Mouse (Mus musculus) G1E (cell line): ENCODE data around the gene Hivep3.

Experiments used
- CTCF ChIP-seq: IDR thresholded peaks from 2 replicates; pipeline ENCODE4 v1.5.1; 2012; ENCODE audit warnings: low read depth, low read length, inconsistent platforms, mixed read lengths
- GATA1 ChIP-seq: IDR thresholded peaks from 2 replicates; pipeline ENCODE4 v1.6.1; 2012; ENCODE audit warnings: borderline replicate concordance, low read length, inconsistent platforms, mixed read lengths
- GATA2 ChIP-seq: IDR thresholded peaks from 2 replicates; pipeline ENCODE4 v1.6.1; 2012; ENCODE audit warnings: low read depth, low read length, inconsistent platforms, borderline replicate concordance
- POLR2AphosphoS5 ChIP-seq: IDR thresholded peaks from 2 replicates; pipeline ENCODE4 v1.6.1; 2012; ENCODE audit warnings: low read depth, low read length, inconsistent platforms; ENCODE audit not compliant: insufficient replicate concordance
- TAL1 ChIP-seq: conservative IDR thresholded peaks from 2 replicates; pipeline ENCODE4 v1.6.1; 2012; ENCODE audit warnings: low read depth, low read length, inconsistent platforms, mixed read lengths

- TF ChIP-seq GATA1, result no peak
- no peak for TF ChIP-seq CTCF
- no peak for TF ChIP-seq TAL1
- no peak for TF ChIP-seq POLR2AphosphoS5
- no peak for TF ChIP-seq GATA2
These were observed 52.7 kb downstream of the Hivep3 start for GRCm38 (mm10) chr4:119786307-119786706.
